Mouse (Mus musculus) lung, postnatal 0 days (tissue): ENCODE measurements around the gene Nrd1.

Source experiments
- CTCF ChIP-seq: IDR thresholded peaks from 2 replicates; pipeline ENCODE4 v1.5.1; 2016; ENCODE audit warnings: antibody characterized with exemption, mild to moderate bottlenecking
- EP300 ChIP-seq: IDR thresholded peaks from 2 replicates; pipeline ENCODE4 v1.6.1; 2016; ENCODE audit warnings: antibody characterized with exemption, mild to moderate bottlenecking, control low read depth

- TF ChIP-seq CTCF, result no peak
- no peak for TF ChIP-seq EP300
Observed at GRCm38 (mm10) chr4:109059255-109059821, 58.9 kb downstream of the Nrd1 start.
